Mouse (Mus musculus) forebrain, embryonic 15.5 days (tissue): ENCODE results near the gene Vmn2r80. TPM values are rescaled to one million over a fixed set of nuclear protein-coding genes. Genes with fewer than 3 reads are reported as not detected.
"Not testable (repeated sequence)": the region's sequence is repeated elsewhere in the genome, so short reads cannot be mapped to it uniquely, and the experiment has no call there.

Experiments
- ATAC-seq: fragments of 200-750 bp; cut with Nextera tagmentation; replicated peaks from 2 replicates; pipeline ENCODE4 v1.8.0; 2017; ENCODE audit warnings: mild to moderate bottlenecking, moderate TSS enrichment, moderate library complexity
- H3K27ac ChIP-seq: fragments of 300-500 bp; sonication (generic); replicated peaks from 2 replicates; pipeline ENCODE4 v1.5.1; 2015; ENCODE audit warnings: mild to moderate bottlenecking, inconsistent platforms
- H3K27me3 ChIP-seq: fragments of 300-500 bp; sonication (generic); 2 replicates; pipeline ENCODE4 v1.6.1; 2015; ENCODE audit warnings: inconsistent platforms
- H3K36me3 ChIP-seq: fragments of 300-500 bp; sonication (generic); 2 replicates; pipeline ENCODE4 v1.6.1; 2015; ENCODE audit warnings: mild to moderate bottlenecking, inconsistent platforms
- H3K4me1 ChIP-seq: fragments of 300-500 bp; sonication (generic); 2 replicates; pipeline ENCODE4 v1.6.1; 2015; ENCODE audit warnings: inconsistent platforms
- H3K4me2 ChIP-seq: fragments of 300-500 bp; sonication (generic); replicated peaks from 2 replicates; pipeline ENCODE4 v1.6.1; 2015; ENCODE audit warnings: mild to moderate bottlenecking, inconsistent platforms
- H3K4me3 ChIP-seq: fragments of 300-500 bp; sonication (generic); 2 replicates; pipeline ENCODE4 v1.5.1; 2015; ENCODE audit warnings: mild to moderate bottlenecking, inconsistent platforms
- H3K9ac ChIP-seq: fragments of 300-500 bp; sonication (generic); replicated peaks from 2 replicates; pipeline ENCODE4 v1.6.1; 2015; ENCODE audit warnings: mild to moderate bottlenecking, inconsistent platforms
- H3K9me3 ChIP-seq: fragments of 300-500 bp; sonication (generic); 2 replicates; pipeline ENCODE4 v1.6.1; 2016; ENCODE audit warnings: inconsistent platforms
- WGBS: fragments of 180-500 bp; shearing (Covaris S2); methylation state at CpG from one replicate; pipeline ENCODE4 v1.1.7; 2015; ENCODE audit warnings: mixed read lengths; 5-methylcytosine and 5-hydroxymethylcytosine counted together
- polyA plus RNA-seq: library from polyadenylated mRNA; unstranded; fragments of >200 nt; fragmentation: Nextera tagmentation; extraction: Ambion mirVana; gene quantifications from 2 replicates; pipeline ENCODE4 v1.2.1, GENCODE M21; 2015

Vmn2r80 gene
- not detected in 2 replicates for polyA plus RNA-seq

- not testable (repeated sequence) for ATAC-seq
Measured at GRCm38 (mm10) chr10:79148469-79148868, at the start of gene Vmn2r80. Gene Vmn2r80, plus strand, starts transcription at chr10:79148769.

GRCm38 (mm10) chr10:79106325-79107282 is 42.0 kb upstream of the Vmn2r80 start:
- WGBS = 71% methylated on average over 8 of the region's 8 CpGs

More at GRCm38 (mm10) chr10:79148469-79148868, at the start of gene Vmn2r80:
- H3K4me1 ChIP-seq, H3K27ac ChIP-seq, H3K36me3 ChIP-seq, H3K27me3 ChIP-seq, H3K4me3 ChIP-seq, H3K9me3 ChIP-seq, H3K4me2 ChIP-seq, H3K9ac ChIP-seq: not testable (repeated sequence)
- WGBS = 83% methylated on average over 4 of the region's 4 CpGs

GRCm38 (mm10) chr10:79107531-79107930 is 41.0 kb upstream of the Vmn2r80 start:
- Histone ChIP-seq H3K27me3 (no peaks in the 10 kb centered on the region), H3K27ac (no peak overlapping the region), H3K4me1 (no peaks in the 10 kb centered on the region), H3K9me3 (no peaks in the 10 kb centered on the region), H3K36me3 (no peaks in the 10 kb centered on the region), H3K9ac (no peak overlapping the region), H3K4me2 (no peak overlapping the region), H3K4me3 (no peak overlapping the region)
- no peak for ATAC-seq
- 70% methylated on average over 2 of the region's 2 CpGs for WGBS

More at GRCm38 (mm10) chr10:79106325-79107282, 42.0 kb upstream of the Vmn2r80 start:
- H3K27me3 ChIP-seq = no peaks in the 10 kb centered on the region
- H3K4me3 ChIP-seq = no peak overlapping the region
- no peaks in the 10 kb centered on the region for H3K9me3 ChIP-seq
- ATAC-seq = no peak
- no peak overlapping the region for H3K9ac ChIP-seq
- H3K4me1 ChIP-seq = no peaks in the 10 kb centered on the region
- H3K4me2 ChIP-seq = no peak overlapping the region
- no peak overlapping the region for H3K27ac ChIP-seq
- H3K36me3 ChIP-seq = no peaks in the 10 kb centered on the region

GRCm38 (mm10) chr10:79109156-79109555 is 39.4 kb upstream of the Vmn2r80 start:
- Histone ChIP-seq H3K9ac (no peak overlapping the region), H3K4me3 (no peak overlapping the region), H3K4me1 (no peaks in the 10 kb centered on the region), H3K4me2 (no peak overlapping the region), H3K9me3 (no peaks in the 10 kb centered on the region), H3K27me3 (no peaks in the 10 kb centered on the region), H3K36me3 (no peaks in the 10 kb centered on the region), H3K27ac (no peak overlapping the region)
- WGBS = 89% methylated on average over 1 of the region's 1 CpGs
- no peak for ATAC-seq

DNA sequence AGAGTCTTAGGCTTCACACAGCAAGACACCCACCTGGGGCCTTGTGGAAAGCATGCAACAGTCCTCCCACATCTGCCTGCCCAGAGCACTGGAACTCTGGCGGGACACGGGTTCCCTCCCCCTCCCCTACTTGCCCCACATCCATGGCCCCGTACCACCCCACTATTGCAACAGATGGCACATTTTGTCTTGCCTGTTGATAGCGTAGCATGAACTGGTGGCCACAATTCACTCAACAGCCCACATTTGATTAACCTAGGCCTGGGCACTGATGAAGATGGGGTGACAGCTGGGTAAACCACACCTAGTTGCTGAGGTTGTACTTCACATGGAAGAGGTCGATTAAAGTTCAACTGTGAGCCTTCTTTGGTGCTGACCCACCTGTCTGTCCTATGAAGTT is 38.1 kb upstream of the Vmn2r80 start:
- Histone ChIP-seq H3K4me1 (no peaks in the 10 kb centered on the region), H3K4me3 (no peak overlapping the region), H3K36me3 (no peaks in the 10 kb centered on the region), H3K9ac (no peak overlapping the region), H3K9me3 (no peaks in the 10 kb centered on the region), H3K4me2 (no peak overlapping the region), H3K27ac (no peak overlapping the region), H3K27me3 (no peaks in the 10 kb centered on the region)
- WGBS = 90% methylated on average over 5 of the region's 5 CpGs
- ATAC-seq = no peak

DNA sequence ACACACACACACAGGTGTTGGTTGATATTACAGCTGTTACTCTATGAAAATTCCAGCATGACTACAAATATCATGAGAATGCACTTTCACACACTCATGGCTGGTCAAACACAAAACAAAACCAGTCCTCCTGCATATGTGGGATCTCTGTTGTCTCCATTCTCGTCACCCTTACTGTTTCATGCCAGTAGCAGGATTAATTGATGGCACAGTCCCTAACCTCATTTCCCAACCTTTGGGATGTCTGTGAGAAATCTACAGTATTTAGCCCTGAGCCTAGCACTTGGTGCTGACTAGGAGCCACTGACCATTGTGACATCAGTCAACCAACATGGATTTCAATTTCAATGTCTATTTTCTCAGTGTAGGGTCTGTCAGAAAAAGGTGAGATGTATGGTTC is 33.5 kb upstream of the Vmn2r80 start:
- no peaks in the 10 kb centered on the region for H3K36me3 ChIP-seq
- no peak overlapping the region for H3K9ac ChIP-seq
- no peaks in the 10 kb centered on the region for H3K9me3 ChIP-seq
- ATAC-seq = no peak
- no peak overlapping the region for H3K27ac ChIP-seq
- WGBS = 74% methylated on average over 1 of the region's 1 CpGs
- H3K4me3 ChIP-seq = no peak overlapping the region
- no peak overlapping the region for H3K4me2 ChIP-seq
- H3K4me1 ChIP-seq = no peaks in the 10 kb centered on the region
- no peaks in the 10 kb centered on the region for H3K27me3 ChIP-seq

DNA sequence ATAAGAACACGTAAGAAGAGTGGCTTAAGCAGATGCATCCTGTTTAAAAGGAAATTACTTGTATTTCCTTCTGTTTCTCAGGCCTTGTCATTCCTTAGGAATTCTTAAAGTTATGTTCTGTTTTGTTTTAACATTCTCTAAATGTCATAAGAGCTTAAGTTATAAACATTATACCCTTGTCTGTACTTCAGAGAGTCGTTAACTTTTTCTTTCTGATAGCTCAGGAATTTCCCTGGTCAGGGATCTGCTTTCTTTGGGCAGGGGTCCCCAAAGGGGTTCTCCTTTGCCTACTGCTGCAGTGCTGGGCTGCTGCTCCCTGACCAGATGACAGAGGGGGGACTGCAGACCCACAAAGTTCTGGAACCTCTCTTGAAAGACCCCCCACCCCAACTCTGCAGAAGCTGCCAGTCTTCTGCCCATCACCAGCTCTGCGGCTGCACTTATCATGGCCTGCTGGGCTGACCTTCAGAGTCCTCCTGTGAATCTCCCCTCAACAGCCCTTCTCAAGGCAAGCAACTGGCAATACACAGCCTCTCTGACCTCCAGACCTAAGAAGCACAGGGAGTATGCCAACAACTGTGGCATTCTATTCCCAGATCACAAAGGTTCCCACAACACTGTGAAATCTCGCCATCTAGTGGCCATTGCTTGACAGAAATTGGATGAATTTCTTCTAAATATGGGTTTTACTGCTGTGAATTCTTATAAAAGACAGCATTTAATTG is 32.3 kb upstream of the Vmn2r80 start:
- H3K27me3 ChIP-seq = no peaks in the 10 kb centered on the region
- H3K4me3 ChIP-seq = no peak overlapping the region
- no peak overlapping the region for H3K9ac ChIP-seq
- no peaks in the 10 kb centered on the region for H3K9me3 ChIP-seq
- peak; percentile 63; the same call in 1 of the 2 replicates for ATAC-seq
- no peaks in the 10 kb centered on the region for H3K4me1 ChIP-seq
- WGBS = 52% methylated on average over 4 of the region's 4 CpGs
- no peak overlapping the region for H3K27ac ChIP-seq
- H3K4me2 ChIP-seq = no peak overlapping the region
- no peaks in the 10 kb centered on the region for H3K36me3 ChIP-seq

DNA sequence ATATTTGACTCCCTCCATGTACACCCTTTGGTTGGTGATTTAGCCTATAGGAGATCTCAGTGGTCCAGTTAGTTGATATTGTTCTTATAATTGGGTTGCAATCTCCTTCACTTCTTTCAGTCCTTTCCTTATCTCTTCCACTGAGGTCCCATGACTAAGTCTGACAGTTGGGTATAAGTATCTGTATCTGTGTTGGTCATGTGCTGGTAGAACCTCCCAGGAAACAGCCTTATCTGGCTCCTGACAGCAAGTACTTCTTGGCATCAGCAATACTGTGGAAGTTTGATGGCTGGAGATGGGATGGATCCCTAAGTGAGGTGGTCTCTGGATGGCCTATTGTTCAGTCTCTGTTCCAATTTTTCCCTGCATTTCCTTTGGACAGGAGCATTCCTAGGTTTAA is 3.0 kb downstream of the Vmn2r80 start:
- no peak overlapping the region for H3K4me2 ChIP-seq
- no peak overlapping the region for H3K27ac ChIP-seq
- no peak for ATAC-seq
- H3K4me3 ChIP-seq = no peak overlapping the region
- no peak overlapping the region for H3K9ac ChIP-seq
- H3K36me3 ChIP-seq = no peaks in the 10 kb centered on the region
- no peaks in the 10 kb centered on the region for H3K4me1 ChIP-seq
- no peaks in the 10 kb centered on the region for H3K27me3 ChIP-seq
- H3K9me3 ChIP-seq = no peaks in the 10 kb centered on the region

DNA sequence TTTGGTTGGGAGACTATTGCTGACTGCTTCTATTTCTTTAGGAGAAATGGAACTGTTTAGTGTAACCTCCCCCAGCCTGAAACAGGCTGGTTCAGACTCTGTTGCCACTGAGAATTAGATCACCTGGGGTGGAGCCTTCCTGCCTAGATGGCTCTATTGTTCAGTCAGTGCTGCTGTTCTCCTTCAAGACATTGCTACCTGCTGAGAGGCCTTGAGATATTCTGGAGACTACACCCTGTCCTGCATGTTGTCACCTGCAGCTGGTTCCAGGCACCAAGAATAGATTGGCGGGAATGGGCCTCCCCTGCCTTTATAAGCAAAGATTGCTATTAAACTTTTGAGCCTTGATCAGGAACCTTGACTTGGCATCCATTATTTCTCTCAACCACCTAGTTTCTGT is 51.4 kb downstream of the Vmn2r80 start:
- not testable (repeated sequence) for H3K4me2 ChIP-seq, H3K9me3 ChIP-seq, H3K9ac ChIP-seq, H3K36me3 ChIP-seq, ATAC-seq, H3K4me3 ChIP-seq, H3K4me1 ChIP-seq, H3K27me3 ChIP-seq, H3K27ac ChIP-seq
- WGBS = 87% methylated on average over 1 of the region's 1 CpGs

- no peak overlapping the region for H3K27ac ChIP-seq
- no peaks in the 10 kb centered on the region for H3K36me3 ChIP-seq
- H3K4me1 ChIP-seq = no peaks in the 10 kb centered on the region
- H3K9ac ChIP-seq = no peak overlapping the region
- H3K9me3 ChIP-seq = no peaks in the 10 kb centered on the region
- no peak for ATAC-seq
- no peak overlapping the region for H3K4me3 ChIP-seq
- no peak overlapping the region for H3K4me2 ChIP-seq
- no peaks in the 10 kb centered on the region for H3K27me3 ChIP-seq
Measured at GRCm38 (mm10) chr10:79220432-79220831, 71.9 kb downstream of the Vmn2r80 start.

DNA sequence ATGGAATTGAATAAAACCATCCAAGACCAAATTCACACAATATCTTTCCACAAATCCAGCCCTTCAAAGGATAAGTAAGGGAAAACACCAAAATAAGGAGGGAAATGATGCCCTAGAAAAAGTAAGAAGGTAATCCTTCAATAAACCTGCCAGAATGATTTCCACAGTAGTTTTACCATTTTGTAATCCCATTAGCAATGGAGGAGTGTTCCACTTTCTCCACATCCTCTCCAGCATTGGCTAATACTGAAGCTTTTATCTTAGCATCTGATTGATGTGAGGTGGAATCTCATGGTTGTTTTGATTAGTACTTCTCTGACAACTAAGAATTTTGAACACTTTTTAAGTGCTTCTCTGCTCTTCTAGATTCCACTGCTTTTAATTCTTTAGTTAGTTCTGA is 73.0 kb downstream of the Vmn2r80 start:
- Histone ChIP-seq H3K4me3 (no peak overlapping the region), H3K36me3 (no peaks in the 10 kb centered on the region), H3K27me3 (no peaks in the 10 kb centered on the region), H3K9ac (no peak overlapping the region), H3K27ac (no peak overlapping the region), H3K9me3 (no peaks in the 10 kb centered on the region), H3K4me1 (no peaks in the 10 kb centered on the region), H3K4me2 (no peak overlapping the region)
- no peak for ATAC-seq

DNA sequence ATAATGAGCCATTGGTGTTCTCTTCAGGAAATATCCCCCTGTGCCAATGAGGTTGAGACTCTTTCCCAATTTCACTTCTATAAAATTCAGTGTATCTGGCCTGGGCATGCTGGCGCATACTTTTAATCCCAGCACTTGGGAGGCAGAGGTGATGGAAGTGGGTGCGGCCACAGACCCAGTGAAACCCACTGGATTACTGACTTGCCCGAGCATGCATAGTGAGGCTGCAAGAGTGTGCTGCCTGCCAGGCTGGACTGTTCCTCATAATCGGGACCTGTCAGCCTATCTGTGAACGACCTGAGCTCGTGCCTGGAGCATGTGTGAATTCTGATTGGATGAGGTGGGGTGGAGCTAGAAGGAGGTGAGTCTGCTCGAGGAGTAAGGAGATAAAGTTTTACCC is 73.6 kb downstream of the Vmn2r80 start:
- Histone ChIP-seq H3K9me3 (no peaks in the 10 kb centered on the region), H3K27me3 (no peaks in the 10 kb centered on the region), H3K27ac (no peak overlapping the region), H3K36me3 (no peaks in the 10 kb centered on the region), H3K9ac (no peak overlapping the region), H3K4me2 (no peak overlapping the region), H3K4me3 (no peak overlapping the region), H3K4me1 (no peaks in the 10 kb centered on the region)
- 85% methylated on average over 7 of the region's 7 CpGs for WGBS
- no peak for ATAC-seq
